Mouse (Mus musculus) layer of hippocampus, postnatal 36 days (tissue): Measurements from ENCODE around the gene Fam107b. TPM values are rescaled to one million over a fixed set of nuclear protein-coding genes. Genes with fewer than 3 reads are reported as not detected.
A peak's percentile ranks its signal among the peaks of the same experiment; 100 is the strongest.

Experiments
- DNase-seq, 2 experiments: peaks; one replicate each; pipeline ENCODE4 v3.0.0; 2022
- total RNA-seq, 2 experiments: library from RNA; stranded (reverse); gene quantifications; 2 replicates each; pipeline ENCODE4 v1.2.3; 2021

The Fam107b gene
- total RNA-seq, 2 experiments from 2014 or later, result 13.1 to 18.6 TPM

- DNase-seq, result no peak
Measured at GRCm38 (mm10) chr2:3740670-3741069, 170.4 kb downstream of the Fam107b start.

DNA sequence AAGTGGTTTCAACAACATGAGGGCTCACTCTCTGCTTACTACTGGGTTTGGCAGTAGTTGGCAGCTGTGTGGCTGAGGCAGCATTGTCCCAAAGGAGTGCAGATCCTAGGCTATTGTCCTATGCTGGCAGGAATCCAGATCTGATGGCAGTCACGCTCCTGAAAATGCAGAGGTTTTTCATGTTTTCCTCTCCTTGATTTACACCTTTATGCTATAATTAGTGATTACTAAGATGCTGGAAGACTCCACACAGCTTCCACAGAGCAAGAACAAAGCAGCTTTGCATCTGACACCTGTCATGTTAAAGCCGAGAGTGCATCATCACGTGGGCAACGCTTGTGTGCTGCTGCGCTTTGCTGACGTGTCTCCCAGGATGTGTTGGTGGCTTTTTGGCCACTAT is 172.2 kb downstream of the Fam107b start:
- DNase-seq, result no peak

- no peak for DNase-seq
Measured at GRCm38 (mm10) chr2:3745041-3745440, 174.8 kb downstream of the Fam107b start.

DNA sequence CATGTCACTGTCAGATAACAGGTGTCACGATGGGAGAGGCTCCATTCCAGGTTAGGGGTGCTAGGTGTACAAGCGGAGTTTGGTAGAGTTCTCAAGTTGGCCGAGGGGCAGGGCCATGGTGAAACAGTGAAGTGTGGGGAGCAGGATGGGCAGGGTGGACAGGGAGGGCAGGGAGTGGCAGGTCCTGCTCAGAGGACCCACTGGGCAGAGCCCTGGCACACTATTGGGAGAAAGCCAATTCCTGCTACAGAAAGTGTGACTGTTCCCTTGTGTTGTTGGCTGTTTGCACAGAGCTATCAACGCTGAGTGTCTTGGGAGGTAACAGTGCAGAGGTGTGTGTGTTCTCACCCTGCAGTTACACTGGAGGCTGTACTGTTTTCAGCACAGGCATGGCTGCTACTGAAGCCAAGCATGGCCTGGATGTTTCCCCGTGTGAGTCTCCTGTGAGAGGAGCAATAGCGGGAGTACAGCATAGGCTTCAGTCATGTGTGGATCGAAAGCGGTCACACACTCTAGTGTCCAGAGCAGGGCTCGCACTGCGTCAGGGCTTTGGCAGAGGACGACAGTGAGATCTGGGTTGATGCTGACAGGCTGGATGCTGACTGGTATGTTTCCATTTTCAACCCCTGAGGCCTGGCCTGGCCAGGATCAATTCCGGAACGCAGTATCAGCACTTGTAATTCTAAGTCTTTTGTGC is 175.8 kb downstream of the Fam107b start:
- DNase-seq, result no peak

DNA sequence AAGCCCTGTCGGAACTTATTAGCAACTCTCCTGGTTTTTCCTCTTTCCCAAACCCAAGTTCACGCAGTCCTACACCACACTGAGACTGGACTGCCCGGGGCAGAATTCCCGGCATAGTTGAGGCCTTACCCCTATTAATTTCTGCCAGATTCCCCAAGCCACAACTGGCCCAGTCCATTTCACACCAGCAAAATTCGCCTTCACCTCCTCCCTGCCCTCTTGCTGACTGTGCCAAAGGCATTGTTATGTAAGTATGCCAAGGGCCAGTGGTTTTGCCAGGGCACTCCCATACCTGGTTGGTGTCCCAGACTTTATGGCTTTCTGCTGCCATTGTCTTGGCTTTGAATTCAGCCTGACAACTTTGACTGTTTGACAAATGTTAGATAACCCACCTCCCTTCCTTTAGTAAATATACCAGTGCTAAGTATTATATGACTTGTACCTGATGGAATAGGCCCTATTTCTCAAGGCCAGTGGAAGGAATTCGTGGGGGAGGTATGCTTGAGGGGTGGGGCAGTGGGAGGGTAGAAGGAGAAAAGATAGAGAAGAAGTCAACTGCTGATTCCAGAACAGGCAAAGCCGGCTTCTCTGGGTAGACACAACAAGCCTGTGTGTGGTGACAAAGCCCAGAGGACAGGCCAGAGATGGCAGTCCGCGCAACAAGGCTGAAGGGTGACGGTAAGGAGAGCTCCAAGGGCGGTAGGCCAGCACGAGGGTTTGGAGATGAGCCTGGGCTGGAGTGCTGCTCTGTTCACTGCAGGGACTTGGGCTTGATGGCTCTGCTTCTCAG is 178.6 kb downstream of the Fam107b start:
- DNase-seq, result no peak

- DNase-seq, result no peak
Measured at GRCm38 (mm10) chr2:3749504-3750024, 179.3 kb downstream of the Fam107b start.

DNA sequence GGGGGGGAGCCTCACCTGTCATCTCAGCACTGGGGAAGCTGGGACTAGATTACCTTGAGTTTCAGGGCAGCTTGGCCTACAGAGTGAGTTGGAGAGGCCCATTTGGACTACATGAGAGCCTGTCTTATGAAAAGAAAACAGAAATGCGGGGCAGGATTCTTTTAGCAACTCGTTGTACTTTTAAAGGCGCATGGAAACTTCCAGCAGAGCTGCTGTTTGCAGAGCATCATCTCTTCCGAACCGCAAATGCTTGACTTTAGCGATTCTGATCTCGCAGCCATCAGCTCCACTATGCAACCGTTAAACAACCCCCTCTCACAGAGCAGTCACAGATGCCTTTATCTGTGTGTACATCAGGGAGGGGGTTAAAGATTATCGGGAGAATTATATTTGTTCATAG is 179.8 kb downstream of the Fam107b start:
- DNase-seq, result no peak

DNA sequence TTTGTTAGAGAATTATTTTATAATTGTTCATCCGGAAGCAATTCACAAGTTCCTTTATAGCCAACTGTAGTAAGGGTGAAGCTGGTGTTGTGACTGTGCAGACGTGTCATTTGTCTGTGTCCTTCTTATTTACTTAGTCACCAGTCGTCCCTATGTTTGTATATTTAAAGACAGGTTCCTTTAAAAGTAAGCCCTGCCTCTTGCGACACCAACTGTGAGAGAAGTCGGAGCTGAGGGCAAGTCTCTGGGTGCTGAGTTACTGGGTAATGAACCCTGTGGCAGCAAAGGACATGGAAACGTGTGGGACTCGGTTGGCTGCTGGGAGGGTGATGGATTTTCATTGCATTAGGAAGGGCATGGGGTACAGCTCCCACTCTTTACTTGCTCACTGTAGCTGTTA is 182.1 kb downstream of the Fam107b start:
- DNase-seq, result no peak

DNA sequence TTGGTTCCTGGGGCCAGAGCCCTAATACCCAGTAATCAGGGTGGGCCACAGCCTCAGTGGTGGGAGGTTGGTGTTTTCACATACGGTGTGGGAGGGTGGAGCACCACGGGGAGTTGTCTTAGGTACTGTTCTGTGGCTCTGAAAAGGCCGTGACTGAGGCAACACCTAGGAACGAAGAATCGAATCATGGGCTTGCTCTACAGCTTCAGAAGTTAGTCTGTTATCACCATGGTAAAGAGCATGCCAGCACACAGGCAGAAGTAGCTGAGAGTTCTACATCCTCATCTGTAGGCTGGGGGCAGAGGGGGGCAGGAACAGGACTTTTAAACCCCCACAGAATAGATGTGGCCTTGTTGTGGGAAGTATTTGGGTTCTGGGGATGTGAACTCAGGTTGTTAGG is 182.6 kb downstream of the Fam107b start:
- no peak for DNase-seq

- no peak for DNase-seq
Measured at GRCm38 (mm10) chr2:3753749-3754148, 183.5 kb downstream of the Fam107b start.

DNA sequence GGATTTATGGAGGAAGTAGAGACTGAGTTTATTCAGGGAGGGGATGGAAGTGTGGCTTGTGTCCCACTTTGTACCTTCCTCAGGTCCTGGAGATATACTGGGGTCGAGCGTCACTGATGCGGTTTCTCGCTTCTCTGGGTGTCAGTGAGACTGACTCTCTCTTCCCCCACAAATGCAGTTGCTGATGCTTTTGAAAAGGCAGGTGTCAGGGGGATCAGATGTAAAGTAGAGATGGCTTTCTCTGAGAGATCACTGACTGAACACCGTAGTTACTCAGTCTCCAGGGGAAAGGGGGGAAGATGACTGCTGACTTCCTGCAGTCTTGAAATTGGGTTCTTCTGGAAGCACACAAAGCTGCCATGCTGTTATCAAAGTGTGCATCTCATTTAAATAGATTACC is 185.6 kb downstream of the Fam107b start:
- DNase-seq, result no peak

- DNase-seq, result no peak
Measured at GRCm38 (mm10) chr2:3758406-3758805, 188.1 kb downstream of the Fam107b start.

DNA sequence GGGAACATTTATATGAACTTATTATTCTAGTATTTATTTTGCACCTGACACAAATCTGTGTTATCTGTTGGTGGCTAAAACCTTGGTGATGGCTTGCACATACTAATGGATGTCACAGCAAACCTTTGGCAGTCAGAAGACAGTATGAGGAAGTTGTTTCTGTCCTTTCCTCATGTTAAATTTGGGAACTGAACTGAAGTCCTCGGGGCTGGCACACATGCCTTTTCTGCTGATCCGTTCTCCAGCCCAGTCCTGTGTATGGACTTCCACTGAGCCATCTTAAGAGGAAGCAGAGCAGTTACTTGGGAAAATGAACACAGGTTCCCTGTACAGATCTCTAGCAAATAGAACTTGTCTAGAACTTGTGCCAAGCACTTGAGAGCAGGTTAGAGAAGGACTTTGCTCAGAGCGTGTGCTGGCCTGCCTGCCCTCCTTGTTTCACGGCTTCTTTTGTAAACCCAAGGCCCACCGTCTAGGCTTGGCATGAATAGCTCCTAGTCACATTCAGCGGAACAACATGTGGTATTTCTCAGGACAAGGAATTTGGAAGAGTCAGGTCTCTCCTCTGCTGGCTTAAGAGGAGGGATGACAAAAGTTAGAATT is 190.0 kb downstream of the Fam107b start:
- no peak for DNase-seq

DNA sequence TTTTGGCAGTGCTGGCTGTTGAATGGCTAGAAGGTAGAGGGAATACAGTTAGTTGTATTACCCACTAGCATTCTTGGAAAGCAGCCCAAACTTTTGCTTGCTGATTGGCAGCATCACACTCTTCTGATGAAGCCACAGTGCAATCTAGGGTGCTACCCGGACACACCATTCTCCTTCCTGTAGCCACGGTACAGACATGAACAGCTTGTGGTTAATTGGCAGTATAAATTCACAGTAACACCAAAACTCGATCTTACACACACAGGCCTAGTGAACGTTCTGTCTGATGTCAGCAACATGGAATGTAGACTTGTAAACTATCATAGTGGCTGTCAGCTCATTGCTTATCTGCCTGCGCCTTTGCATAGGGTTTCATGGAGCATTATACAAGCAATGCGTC is 193.8 kb downstream of the Fam107b start:
- no peak for DNase-seq

DNA sequence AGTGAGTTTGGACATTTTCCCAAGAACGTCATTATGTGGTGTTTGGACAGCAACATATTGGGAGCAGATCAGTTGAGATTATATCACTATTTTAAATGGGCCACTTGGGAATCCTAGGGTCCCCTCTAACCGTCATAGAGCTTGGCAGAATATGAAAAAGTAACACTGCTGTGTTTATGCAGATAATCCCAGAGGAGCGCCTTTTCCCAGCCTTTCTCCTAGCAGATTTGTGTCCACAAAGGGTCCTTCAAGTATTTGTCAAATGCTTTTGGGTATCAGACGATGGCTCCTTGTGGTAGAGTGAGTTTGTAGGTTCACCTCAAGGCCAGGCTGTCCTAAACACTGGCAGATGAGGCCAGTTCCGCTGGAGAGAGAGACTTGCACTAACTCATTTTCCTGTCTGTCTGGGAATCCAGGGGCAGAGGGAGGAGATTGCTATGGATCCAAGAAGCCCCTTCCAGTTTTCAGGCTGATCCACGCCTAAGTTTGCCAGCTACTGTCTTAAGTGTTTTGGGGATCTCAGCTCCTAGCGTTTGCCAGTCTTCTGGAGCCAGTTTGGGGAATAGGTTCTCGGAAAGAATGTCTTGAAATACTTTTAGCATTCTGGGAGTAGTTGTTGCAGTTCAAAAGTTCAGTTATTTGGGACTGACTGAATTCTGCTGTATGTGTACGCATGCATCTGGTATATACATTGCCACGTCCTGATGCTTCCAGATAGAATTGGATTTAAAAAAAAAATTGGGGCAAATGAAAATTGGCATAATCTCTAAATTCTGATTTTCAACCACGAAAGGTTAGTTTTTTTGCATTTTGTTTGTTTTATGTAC is 195.9 kb downstream of the Fam107b start:
- DNase-seq, result no peak

GRCm38 (mm10) chr2:3769260-3769659 is 199.0 kb downstream of the Fam107b start:
- DNase-seq, result peak; percentile 37 to 60

GRCm38 (mm10) chr2:3769786-3770318 is 199.6 kb downstream of the Fam107b start:
- no peak for DNase-seq

DNA sequence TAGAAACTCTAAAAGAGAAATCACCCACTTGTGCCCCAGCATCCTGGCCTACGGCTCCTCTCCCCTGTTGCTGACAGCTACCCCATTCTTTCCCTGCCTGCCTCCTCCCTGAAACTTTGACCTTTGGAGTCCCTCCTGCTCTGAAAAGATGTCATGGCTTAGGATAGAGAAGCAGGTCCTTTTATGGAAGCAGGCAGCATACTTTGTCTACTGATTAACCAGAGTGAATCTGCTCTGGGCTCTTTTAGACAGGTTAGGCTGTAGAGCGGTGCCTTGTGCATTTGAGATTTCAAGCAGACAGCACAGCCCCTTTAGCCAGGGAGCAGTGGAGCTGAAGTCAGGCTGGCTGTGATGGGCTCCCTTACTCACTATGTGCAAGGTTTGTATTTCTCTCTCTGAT is 200.1 kb downstream of the Fam107b start:
- DNase-seq, result no peak

DNA sequence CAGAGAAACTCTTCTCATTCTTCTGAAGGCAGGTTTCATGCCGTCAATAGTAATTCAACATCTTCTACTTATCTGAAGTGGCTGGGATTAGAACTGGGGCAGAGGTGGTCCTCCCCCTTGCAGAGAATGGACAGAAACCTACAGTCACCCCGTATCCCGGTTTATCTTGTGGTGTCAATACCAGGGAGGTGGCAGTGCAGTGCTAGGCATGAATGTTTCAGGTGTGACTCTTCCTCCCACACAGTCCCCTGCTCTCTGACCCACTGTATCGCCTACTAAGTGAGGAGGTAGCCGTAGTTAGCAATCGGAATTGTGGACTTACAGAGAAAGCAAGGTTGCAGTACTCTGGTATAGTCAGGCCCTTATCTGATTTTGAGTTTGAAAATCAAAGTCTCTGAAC is 201.2 kb downstream of the Fam107b start:
- DNase-seq, result no peak

- no peak for DNase-seq
Measured at GRCm38 (mm10) chr2:3773089-3773488, 202.8 kb downstream of the Fam107b start.

GRCm38 (mm10) chr2:3775569-3775968 is 205.3 kb downstream of the Fam107b start:
- no peak for DNase-seq

GRCm38 (mm10) chr2:3776045-3776444 is 205.8 kb downstream of the Fam107b start:
- no peak for DNase-seq
